Mouse (Mus musculus): ENCODE results near the gene Tnfrsf1b.

DNA sequence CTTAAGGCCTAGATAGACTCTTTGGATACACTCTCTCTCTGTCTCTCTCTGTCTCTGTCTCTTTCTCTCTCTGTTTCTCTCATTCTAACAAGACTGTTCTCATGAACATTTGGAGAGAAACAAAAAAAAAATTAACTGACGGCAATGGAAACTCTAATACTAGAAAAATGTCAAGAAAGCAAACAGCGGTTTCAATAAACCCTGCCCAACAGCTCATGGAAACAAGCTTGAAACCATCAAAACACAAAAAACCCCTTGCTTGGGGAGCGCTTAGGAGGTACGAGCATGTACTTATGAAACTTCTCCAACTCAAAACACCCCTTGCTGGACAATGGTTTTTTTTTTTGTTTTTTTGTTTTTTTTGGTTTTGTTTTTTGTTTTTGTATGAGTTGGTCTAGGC lies 38.0 kb upstream of the Tnfrsf1b start:
- TF ChIP-seq POLR2A (IDR thresholded peaks at IDR 0.05; ENCODE audit: low read depth, low read length) (no peak), CTCF (conservative IDR thresholded peaks at IDR 0.05; ENCODE audit: insufficient read depth, insufficient read length, low read depth, low read length) (no peak)

Measured in kidney, adult 2 months (tissue).